Mouse (Mus musculus): ENCODE measurements at regions not wholly inside any gene's neighbourhood (a gene's known extent, or its start where the extent isn't known, plus 50 kb on each side); places are given as distances from the start of the nearest gene placed in this dataset.

DNA sequence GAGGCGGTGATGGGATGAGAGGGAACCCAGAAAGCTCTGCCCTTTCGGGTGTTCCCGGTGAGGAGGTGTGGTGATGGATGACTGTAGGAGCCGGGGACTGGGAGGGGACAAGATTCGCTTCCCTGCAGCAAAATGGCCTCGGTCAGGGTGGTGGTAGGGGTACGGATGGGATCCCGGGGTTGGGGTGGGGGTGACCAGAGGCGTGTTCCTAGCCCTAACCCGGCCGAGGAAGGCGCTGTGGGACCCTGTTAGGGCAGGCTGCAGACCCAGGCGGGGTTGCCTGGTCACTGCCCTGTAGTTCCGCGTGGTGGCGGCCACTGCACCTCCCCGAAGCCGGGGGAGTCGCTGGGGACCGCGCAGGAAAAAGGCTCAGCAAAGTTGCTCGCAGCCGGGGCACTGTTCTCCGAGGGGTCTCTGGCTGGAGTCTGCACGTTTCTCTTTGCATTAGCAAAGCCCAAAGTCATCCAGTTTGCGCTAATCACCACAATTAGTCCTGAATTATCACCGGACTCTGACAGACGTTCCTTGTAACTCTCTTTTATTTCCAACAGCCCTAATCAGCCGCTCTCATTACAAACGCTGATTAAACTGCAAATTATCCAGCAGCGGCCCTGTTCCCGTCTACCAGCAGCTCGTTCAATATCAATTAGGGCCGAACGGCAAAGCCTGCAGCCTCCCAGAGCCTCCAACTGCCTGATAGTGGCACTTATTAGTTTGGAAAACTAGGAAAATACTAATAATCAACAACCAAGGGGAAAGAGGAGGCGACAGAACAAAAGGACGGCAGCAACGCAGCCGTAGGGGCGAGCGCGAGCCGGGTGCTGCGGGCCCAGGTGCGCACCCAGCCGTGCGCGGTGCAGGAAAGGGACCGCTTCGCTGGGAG is 78.8 kb upstream of the Tbca start:
- Histone ChIP-seq H3K27ac (no peak overlapping the region), H3K9ac (no peak overlapping the region), H3K27me3 (peaks cover 92% of the 10 kb centered on the region), H3K4me1 (replicated peaks) (peaks cover 5% of the 10 kb centered on the region; the same call in 1 of the 2 replicates), H3K4me2 (peak overlapping the region; percentile 53), H3K9me3 (replicated peaks) (no peaks in the 10 kb centered on the region), H3K4me3 (replicated peaks) (peak overlapping the region; percentile 29), H3K36me3 (no peaks in the 10 kb centered on the region)
- no peak for ATAC-seq (ENCODE audit: low read depth)
- no peak for DNase-seq
- 2% methylated on average over 50 of the region's 50 CpGs for WGBS (ENCODE audit: insufficient replicate concordance)

DNA sequence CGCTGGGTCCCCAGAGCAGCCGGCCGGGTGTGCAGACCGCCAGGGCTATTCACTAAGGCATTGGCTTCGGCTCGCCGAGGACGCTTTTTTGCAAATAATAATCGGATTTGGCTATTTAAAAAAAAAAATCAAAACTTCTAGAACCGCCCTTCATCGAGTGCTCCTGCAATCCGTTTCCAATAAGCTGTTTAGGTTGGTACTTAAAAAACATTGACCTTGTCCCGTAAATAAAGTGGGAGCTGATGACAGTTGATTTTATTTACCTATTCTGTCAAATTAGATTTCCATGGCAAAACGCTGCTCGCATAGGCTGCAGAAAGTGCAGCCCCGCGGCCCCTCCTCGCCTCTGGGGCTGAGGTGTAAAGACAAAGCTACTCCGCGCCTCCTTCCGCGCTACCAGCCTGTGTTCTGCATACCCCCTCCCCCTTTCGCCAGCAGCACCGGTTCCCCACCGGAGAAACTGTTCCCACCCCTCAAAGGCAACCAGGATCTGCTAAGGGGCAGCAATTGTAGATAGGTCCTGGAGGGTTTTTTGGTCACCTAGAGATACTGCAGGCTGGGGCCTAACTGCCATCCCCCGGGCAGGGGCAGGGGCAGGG is 78.0 kb upstream of the Tbca start:
- H3K27me3 ChIP-seq: peaks cover 85% of the 10 kb centered on the region
- 3% methylated on average over 26 of the region's 26 CpGs for WGBS (ENCODE audit: insufficient replicate concordance)
- no peak overlapping the region for H3K9ac ChIP-seq
- H3K27ac ChIP-seq: no peak overlapping the region
- H3K9me3 ChIP-seq (replicated peaks): no peaks in the 10 kb centered on the region
- no peaks in the 10 kb centered on the region for H3K36me3 ChIP-seq
- H3K4me3 ChIP-seq (replicated peaks): peak overlapping the region; percentile 29; the same call in 1 of the 2 replicates
- H3K4me1 ChIP-seq (replicated peaks): peaks cover 5% of the 10 kb centered on the region; the same call in 1 of the 2 replicates
- DNase-seq (no peak), ATAC-seq (ENCODE audit: low read depth) (no peak)
- peak overlapping the region; percentile 53 for H3K4me2 ChIP-seq

DNA sequence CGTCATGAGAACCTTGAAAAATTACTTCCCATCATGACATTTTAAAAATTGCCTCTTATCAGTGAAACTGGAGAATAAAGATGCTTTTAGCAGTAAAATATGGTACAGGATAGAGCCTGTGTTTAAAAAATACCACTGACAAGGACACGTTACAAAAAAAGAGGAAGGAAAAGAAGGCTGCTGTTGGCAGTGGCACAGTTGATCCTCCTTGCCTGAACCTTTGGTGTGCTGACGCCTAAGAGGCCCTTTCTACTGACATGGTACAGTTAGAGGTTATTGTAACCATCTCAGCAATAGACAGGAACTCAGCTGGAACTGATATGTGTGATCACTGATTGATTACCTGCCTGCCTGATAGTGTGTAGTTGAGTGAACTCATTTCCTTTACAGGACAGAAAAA is 75.3 kb upstream of the Tbca start:
- H3K4me2 ChIP-seq: no peak overlapping the region
- H3K9ac ChIP-seq: no peak overlapping the region
- ATAC-seq (ENCODE audit: low read depth) (no peak), DNase-seq (no peak)
- WGBS (ENCODE audit: insufficient replicate concordance): 17% methylated on average over 3 of the region's 3 CpGs
- H3K27ac ChIP-seq: no peak overlapping the region
- H3K4me3 ChIP-seq (replicated peaks): no peak overlapping the region
- H3K9me3 ChIP-seq (replicated peaks): no peaks in the 10 kb centered on the region
- no peaks in the 10 kb centered on the region for H3K36me3 ChIP-seq
- peaks cover 58% of the 10 kb centered on the region for H3K27me3 ChIP-seq
- H3K4me1 ChIP-seq (replicated peaks): peaks cover 5% of the 10 kb centered on the region; the same call in 1 of the 2 replicates

- 43% methylated on average over 4 of the region's 4 CpGs for WGBS (ENCODE audit: insufficient replicate concordance)
- no peaks in the 10 kb centered on the region for H3K36me3 ChIP-seq
- H3K9ac ChIP-seq: no peak overlapping the region
- no peak overlapping the region for H3K27ac ChIP-seq
- H3K4me1 ChIP-seq (replicated peaks): no peaks in the 10 kb centered on the region
- H3K27me3 ChIP-seq: no peaks in the 10 kb centered on the region
- H3K4me3 ChIP-seq (replicated peaks): no peak overlapping the region
- DNase-seq: no peak
- no peak for ATAC-seq (ENCODE audit: low read depth)
- no peaks in the 10 kb centered on the region for H3K9me3 ChIP-seq (replicated peaks)
- H3K4me2 ChIP-seq: no peak overlapping the region
Measured at GRCm38 (mm10) chr13:94721625-94722024, 67.1 kb upstream of the Tbca start.
